Mouse (Mus musculus) neural tube, embryonic 10.5 days (tissue): ENCODE data around the gene Zfp593.

Source experiments
- DNase-seq: peaks from one replicate; pipeline ENCODE4 v3.0.0-alpha.2; 2017; ENCODE audit warnings: low spot score; ENCODE audit errors: extremely low spot score

The Zfp593 gene

DNA sequence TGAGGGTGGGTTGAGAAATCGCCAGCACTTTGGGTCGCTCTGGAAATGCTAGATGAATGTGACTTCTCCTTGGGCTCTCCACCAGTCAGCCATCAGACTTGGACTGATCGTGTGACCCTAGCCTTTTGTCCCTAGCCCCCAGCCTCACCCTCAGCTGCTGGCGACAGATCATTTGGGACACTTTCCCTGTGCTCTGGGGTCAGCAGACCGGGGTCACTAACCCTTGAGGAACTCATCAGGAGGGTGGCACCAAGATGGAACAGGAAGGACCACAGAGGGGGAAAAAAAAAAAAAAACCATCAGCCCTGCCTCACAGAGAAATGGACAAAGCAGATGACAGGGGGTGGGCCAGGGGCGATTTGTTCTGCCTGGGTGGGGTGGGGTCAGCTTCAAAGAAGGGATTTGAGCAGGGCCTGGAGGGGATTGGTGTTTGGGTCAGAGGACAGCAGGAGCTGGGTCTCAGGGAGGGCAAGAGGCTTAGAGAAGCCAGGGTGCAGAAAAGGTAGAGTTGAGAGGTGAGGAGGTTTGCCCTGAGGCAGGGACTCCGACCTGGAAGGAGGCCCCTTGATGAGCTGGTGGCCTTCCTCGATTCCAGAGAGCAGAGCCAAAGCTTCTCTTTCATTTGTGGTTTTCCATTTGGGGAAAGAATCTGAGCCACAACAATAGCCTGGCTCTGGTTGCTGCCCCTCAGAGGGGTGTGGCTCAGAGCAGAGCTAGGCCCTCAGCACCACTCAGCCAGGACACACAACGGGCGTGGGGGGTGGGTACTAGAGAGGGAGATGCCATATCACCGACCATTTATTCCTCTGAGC is 12.0 kb upstream of the Zfp593 start:
- peak; percentile 46 for DNase-seq

DNA sequence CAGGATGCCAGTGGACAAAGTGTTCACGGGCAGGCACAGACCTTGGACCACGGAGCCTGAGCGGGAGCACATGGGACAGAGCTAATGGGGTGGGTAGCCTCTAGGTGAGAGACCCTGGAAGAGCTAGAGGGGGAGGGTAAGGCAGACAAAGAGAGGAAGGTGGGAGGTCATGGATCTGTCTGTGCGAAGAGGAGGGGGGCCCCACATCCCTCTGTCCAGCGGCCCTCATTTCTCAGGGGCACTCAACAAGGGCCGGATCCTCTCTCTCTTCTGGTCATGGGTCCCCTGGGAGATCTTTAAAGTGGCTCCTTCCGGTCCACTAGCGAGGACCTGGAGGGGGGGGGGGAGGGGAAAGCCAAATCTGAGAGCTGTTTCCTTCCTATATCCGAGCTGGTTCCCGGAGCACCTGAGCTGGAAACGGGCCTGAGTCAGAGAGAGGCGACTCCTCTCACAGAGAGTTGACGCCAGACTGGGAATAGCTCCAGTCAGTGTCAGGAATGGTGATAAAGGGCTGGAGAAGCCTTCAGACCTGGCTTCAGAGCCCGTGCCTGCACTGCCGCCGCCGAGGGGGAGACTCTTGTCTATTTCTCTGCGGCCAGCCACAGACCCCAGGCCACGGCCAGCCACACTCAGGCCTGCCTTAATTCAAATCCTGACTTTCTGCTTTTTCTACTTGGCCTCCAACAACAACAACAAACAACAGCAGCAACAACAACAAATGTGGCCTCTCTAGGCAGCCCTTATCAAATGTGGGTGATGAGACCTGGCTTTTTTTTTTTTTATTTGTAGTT is 11.2 kb upstream of the Zfp593 start:
- DNase-seq = peak; percentile 62

DNA sequence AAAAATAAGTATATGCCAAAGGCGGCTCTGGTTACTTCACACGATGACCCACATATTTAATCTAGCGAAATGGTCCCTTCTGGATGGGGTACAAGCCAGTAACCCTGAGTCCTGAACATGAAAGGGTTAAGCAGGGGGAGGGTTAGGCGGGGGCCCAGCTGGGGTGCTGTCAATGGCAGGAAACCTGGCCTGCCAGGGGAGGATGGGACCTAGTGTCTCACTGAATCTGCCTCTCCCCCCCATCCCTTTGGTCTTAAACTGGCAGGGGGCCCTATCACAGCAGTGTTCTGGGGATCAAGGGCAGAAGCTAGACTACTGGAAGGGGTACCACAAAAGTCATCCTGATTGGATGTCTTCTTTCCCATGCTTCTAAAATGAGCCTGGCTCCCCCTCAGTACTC is 10.5 kb upstream of the Zfp593 start:
- no peak for DNase-seq

- no peak for DNase-seq
These were observed 9.4 kb upstream of the Zfp593 start for GRCm38 (mm10) chr4:134254835-134255234.

GRCm38 (mm10) chr4:134253722-134254324 is 8.4 kb upstream of the Zfp593 start, which contains the start of gene Grrp1:
Gene Grrp1 (minus strand): TSS chr4:134254106.
- peak; percentile 74 for DNase-seq

DNA sequence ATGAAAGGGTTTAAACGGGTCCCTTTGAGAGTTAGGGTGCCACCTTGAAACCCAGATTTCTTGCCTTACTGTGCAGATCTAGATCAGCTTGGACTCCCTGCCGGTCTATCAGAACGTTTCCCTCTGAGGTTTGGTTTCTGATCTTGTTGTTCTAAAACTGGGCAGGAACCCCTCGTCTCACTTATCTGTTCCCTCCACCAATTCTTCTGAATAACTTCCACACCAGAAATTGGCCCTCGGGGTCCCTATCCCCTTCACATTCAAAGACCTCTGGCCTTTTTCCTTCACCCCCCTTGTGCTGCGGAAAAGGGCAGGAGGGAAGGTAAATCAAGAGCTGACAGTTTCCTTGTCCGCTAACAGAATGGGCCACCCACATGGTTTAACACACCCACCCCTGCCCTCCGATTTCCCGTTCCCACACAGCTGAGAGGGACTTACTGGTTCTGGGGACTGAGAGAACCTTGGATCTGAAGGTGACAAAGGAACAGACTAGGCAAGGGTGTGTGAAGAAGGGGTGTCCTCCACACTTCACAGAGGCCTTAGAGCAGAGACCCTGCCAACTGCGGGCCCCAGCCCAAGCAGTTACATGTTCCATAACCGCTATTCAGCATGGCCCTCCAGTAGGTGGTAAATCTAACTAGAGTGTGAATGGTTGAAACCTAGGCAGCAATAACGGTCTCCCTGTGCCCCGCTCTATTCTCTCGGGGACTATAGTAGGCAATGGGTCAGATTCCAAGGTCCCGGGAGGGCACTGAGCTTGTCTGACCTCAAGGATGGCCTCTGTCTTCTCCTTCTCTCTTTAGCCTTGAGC is 7.7 kb upstream of the Zfp593 start:
- DNase-seq = peak; percentile 67

GRCm38 (mm10) chr4:134252131-134252910 is 6.9 kb upstream of the Zfp593 start:
- peak; percentile 72 for DNase-seq

GRCm38 (mm10) chr4:134251241-134252130 is 6.1 kb upstream of the Zfp593 start:
- peak; percentile 75 for DNase-seq

- no peak for DNase-seq
These were observed 5.5 kb upstream of the Zfp593 start for GRCm38 (mm10) chr4:134250930-134251240.

GRCm38 (mm10) chr4:134250116-134250929 is 4.9 kb upstream of the Zfp593 start:
- peak; percentile 42 for DNase-seq

- peak; percentile 89 for DNase-seq
These were observed 4.3 kb upstream of the Zfp593 start for GRCm38 (mm10) chr4:134249651-134250050.

- DNase-seq = no peak
These were observed 1.4 kb upstream of the Zfp593 start, which contains the start of gene Gm30191 for GRCm38 (mm10) chr4:134246719-134247258. Gene Gm30191 (plus strand): TSS chr4:134246935.

- DNase-seq = no peak
These were observed 864 bp upstream of the Zfp593 start for GRCm38 (mm10) chr4:134246256-134246655.

DNA sequence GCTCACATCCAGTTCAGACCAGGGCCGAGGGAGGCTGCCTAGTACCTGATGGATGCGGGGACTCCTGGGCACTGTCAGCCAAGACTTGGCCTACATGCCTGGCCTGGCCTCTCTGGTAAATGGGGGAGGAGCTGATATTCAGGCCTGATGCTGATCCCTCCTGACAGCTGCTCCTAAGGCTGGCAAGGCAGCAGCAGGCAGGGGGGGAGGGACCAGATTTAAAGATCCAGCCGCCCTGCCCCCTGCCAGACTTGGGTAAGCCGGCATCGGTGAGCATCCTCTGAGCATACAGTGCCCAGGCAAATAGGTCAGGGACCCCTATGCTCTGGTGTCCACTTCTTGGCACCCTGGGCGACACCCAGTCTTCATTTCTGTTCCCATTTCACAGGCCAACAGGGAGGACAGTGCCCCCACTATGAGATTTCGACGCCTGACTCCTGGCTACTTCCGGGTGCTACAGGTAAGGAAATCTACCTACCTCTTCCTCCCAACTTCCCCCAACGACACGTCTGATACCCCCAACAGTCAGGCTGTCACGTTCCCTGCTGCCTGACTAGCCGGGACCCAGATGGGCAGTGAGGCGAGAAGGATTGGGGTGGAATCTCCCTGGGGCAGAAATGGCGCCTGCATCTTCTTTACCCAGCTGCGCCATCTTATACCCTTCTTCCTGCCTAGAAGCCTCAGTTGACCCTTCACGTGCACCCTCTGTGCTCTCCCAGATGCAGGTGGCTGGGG is 1.7 kb downstream of the Zfp593 start, which contains the start of gene E130218I03Rik:
TSS of gene E130218I03Rik (plus strand) at position 147 of the 735 bp plus-strand sequence.
- DNase-seq = no peak

GRCm38 (mm10) chr4:134238686-134239085 is 6.7 kb downstream of the Zfp593 start:
- DNase-seq = no peak

GRCm38 (mm10) chr4:134238279-134238651 is 7.1 kb downstream of the Zfp593 start, which contains the start of gene Cnksr1:
Gene Cnksr1 (minus strand): TSS chr4:134238399.
- no peak for DNase-seq

DNA sequence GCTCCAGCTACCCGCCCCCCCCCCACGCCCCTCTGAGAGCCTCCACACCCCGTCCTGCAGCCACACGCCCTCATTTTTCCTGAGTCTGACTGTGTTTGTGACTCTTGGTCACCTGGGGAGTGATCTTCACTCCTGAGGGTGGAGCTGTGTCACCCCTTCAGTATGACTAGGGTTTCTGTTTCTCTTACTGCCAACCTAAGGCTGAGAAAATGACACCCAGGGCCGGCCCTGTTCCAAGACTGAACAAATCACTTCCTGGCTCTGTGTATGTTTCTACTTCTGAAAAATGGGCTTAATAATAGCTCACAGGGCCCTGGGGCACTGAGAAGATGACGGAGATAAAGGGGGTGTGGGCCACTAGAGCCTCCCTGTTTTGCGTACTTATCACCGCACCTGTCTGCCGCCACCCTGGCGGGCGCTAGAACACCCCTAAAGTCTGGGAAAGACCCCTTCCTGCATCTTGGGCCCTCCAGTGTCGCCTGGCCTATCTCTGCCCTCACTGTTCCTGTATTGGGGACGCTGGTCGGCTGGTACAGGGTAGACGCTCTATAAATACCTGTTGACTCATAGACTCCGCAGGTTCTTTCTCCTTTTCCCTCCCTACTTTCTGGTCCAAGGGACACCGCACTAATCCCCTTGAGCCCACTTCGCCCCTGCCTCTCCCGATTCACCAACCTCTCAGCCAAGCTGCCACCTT is 7.7 kb downstream of the Zfp593 start:
- no peak for DNase-seq
